Mouse (Mus musculus): ENCODE results near the gene Ednra.

GRCm38 (mm10) chr8:77684372-77684771 lies 39.9 kb downstream of the Ednra start:
- TF ChIP-seq CTCF (conservative IDR thresholded peaks at IDR 0.05; ENCODE audit: insufficient read depth, insufficient read length, low read depth, low read length) (no peak), POLR2A (IDR thresholded peaks at IDR 0.05; ENCODE audit: low read depth, low read length) (no peak)

Measured in kidney, adult 2 months (tissue).